Mouse (Mus musculus): ENCODE results near the gene Marveld2. TPM values are rescaled to one million over a fixed set of nuclear protein-coding genes. Genes with fewer than 3 reads are reported as not detected.

Marveld2 gene
- 0.31 and 0.33 TPM in 2 replicates for polyA plus RNA-seq (2012)

DNA sequence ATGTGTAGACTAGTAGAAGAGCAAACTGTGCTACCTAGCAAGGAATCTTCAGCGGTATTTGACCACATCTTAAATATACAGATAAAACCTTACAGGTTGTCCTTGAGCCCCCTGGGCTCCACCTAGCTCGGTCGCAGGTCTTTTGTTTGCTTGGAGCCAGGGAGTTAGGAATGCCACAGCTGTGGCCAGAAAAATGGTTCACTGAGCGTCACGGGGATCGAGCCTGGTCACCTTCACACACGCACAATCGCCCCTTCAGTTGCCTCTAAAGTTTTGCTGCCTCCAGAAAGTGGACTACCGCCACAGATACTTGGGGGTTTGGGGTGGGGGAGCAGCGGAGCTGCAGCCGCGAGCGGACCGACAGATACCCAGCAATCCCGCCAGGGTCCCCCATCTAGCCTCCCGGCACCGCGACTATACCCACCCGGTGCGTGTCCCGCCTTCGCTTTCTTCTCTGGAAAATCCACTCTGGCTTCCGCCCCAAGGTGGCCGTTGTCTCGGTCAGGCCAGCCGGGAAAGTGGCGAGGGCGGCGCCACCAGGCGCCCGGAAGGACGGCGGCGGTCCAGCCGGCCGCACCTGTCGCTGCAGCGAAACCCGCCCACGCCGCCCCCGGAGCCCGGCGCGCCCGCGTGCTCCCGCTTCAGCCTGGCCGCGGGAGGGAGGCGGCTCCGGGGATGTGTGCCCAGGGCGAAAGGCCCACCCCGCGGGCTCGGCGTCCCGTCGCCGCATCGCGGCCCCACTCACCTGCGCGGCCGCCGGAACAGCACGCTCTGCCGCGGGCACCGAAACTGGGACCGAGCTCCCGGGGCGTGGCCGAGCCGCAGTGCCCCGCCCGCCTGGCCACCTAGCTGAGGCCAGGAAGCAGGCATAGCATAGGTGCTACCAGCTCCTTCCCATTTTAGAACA lies at the start of gene Marveld2:
Gene Marveld2, minus strand, starts transcription at position 791 of the 907 bp plus-strand sequence.
- no peak for TF ChIP-seq GATA1 (IDR thresholded peaks at IDR 0.05; ENCODE audit: low read length)

DNA sequence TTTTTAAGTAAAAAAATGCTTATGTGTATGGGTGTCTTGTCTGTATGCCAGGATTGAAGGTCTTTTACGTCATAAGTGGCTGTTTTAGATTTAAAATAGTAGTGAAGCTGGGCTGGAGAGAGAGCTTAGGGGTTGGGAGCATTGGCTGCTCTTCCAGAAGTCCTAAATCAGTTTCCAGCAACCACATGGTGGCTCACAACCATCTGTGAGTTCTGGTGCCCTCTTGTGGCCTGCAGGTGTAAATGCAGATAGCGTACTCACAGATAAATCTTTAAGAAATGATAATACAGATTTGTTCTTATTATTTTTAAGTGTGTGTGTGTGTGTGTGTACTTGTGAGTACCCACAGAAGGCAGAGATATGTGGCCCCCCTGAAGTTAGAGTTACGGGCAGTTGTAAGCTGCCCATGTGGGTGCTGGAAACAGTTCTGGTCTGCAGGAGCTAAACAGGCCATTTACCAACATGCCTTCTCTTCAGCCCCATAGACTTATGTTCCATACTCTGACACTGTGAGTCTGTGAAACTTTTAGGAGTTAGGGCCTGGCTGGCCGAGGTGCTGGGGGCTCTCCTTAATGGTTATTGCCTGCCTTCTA lies 43.2 kb upstream of the Marveld2 start:
- TF ChIP-seq GATA1 (IDR thresholded peaks at IDR 0.05; ENCODE audit: low read length): no peak

DNA sequence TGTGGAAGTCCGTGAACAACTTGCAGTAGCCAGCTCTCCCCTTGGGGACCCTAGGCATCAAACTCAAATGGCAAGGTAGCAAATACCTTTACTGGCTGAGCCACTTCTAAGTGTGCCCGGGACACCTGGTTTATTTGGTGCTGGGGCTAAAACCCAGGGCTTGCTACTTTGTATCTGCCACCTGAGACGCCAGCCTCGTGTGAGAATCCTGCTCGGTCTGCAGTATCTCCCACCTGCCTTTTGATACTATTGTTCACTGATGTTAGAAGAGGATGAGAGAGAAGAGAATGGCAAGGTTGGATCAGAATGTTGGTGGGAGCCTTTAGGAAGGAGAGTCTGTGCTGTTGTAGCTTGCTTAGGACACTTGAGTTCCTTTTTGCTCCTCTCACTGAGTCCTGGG lies 41.3 kb upstream of the Marveld2 start:
- no peak for TF ChIP-seq GATA1 (IDR thresholded peaks at IDR 0.05; ENCODE audit: low read length)

DNA sequence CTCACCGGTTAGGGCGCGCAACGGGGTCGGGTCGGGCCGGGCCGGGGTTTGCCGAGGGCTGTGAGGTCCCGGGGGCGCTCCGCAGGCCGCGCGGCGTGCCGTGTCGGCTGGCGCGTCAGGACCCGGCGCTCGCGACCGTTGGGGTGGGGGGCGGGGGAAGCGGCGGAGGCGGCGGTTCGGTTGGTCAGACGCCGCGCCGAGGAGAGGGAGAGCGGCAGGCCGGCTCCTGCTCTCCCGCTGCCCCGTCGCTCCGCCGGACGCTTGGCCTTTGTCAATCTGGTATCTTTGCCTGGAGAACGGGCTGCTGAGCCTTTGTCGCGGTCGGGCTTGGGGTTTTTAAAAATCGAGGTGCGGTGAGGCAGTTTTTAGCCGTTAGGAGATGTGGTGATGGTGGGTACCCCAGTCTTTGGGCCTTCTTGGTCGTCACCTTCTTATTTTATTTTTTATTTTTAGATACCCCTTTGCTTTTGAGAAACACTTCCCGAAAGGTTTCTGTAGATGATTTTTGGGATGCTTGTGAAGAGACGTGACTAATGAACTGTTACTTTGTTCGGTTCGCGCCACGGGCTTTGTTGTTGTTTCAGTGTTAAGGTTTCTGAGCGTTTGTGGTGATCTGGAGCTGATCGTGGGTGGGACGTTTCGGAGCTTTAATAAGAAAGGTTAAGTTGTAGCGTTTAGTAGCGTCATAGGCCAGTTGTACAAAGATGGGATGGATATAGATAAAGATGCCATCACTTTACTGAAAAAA lies 34.8 kb upstream of the Marveld2 start, which contains the start of gene Taf9:
Gene Taf9, plus strand, starts transcription at position 141 of the 748 bp plus-strand sequence.
- no peak for TF ChIP-seq GATA1 (IDR thresholded peaks at IDR 0.05; ENCODE audit: low read length)

DNA sequence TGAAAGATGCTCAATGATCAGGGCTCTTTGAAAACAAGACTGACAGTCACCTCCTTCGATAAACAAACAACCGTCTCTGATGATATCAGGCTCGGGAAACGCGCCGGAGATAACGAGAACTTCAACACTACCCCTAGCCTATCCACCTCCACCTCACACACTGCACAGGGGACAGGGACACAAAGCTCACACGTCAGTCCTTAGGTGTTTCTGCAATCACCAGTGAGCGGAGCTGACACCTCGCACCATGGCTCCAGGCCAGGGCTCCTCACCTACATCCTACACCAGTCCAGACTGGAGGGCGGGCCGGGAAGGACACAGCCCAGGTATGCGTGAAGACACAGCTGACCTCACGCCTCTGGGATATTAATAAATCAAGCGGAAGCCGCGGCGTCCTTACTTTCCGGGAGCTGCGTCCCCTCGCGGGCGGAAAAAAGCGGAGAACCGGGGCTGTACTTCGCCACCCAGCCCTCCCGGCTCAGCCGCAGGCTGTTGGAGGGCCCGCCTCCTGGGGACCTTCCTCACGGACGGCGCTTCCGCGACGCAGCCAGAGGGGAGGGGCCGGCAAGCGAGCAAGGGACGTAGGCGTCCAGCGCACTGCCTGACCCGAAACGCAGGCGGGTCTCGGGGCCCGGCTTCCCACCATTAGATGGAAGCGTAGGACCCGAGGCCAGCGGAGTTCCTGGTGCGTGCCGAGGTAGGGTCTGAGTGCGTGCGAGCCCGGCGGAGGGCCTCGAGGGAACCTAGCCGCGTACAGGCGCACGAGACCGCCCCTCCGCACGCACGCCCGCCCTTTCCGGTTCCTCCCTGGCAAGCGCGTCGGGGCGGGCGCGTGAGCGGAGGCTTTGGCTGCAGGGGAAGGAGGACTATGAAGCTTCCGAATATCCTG lies 34.0 kb upstream of the Marveld2 start, which contains the start of the genes Ak6 and Rad17:
Gene Ak6, plus strand, starts transcription at position 430 of the 889 bp plus-strand sequence.
Gene Rad17, minus strand, starts transcription at position 502 of the 889 bp plus-strand sequence.
- no peak for TF ChIP-seq GATA1 (IDR thresholded peaks at IDR 0.05; ENCODE audit: low read length)

DNA sequence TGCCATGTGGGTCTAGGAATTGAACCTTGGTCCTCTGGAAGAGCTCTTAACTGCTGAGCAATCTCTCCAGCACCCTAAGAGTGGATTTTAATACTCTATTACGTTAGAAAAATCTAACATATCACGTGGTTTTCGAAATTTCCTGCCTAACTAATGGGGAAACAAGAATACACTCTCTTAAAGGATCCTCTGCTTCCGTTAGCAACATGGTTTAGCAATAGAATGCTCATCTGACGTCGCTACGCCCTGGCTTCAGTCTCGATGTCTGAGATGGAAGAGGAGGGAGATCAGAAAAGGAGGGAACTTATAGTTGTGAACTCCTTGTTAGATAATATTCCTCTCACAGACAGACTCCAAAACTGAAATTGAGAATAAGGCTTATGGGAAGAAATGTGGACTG lies 31.5 kb upstream of the Marveld2 start:
- TF ChIP-seq GATA1 (IDR thresholded peaks at IDR 0.05; ENCODE audit: low read length): no peak

DNA sequence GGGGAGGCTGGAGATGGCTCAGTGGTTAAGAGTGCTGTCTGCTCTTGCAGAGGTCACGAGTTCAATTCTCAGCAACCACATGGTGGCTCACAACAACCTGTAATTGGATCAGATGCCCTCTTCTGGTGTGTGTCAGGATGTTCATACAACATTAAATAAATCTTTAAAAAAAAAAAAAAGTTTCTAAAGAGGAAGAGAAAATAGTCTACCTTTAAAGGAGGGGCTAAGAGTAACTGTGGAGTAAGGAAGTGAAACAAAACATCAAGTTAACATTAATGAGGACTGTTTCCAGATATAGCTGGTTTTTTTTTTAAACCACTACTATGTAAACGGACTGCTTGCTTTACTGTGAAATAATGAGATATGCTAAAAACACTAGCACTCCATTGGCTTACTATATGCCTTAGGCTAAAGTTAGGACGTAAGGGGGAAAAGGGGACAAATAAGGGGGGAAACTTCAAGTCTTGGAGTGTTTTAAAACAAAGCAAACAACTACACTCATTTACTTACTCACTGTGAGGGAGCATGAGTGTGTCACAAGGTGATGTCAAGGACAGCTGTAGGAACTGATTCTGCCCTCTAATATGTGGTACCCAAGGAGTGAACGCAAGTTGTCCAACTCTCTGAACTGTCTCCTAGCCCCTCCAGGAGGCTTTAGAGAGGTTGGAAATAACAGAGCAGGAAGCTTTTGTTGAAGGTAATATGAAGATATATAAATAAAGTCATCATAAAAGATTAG lies 25.9 kb upstream of the Marveld2 start:
- TF ChIP-seq GATA1 (IDR thresholded peaks at IDR 0.05; ENCODE audit: low read length): no peak

DNA sequence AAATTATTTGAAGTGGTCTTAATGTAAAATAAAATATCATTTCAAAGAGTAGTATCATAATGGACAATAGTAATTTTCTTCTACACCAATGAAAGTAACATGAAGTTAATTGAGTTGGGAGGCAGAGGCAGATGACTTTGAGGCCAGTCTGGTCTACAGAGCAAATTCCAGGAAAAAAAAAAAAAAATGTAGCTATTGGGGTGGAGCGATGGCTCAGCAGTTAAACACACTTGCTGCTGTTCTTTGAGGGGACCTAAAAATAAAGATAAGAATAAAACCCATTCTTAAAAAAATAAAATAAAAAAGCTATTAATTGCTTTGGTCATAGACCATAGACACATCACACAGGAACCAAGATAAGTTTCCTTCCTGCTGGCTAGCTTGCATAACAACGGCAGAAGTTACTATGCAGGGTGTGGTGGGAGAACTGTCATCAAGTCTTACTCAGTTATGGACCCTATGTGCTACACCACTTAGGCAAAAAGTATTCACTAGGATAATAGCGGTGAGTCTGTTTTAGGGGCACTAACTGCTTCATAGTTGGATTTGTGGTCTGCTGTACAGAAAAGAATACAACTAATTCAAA lies 17.4 kb upstream of the Marveld2 start:
- TF ChIP-seq GATA1 (IDR thresholded peaks at IDR 0.05; ENCODE audit: low read length): no peak

DNA sequence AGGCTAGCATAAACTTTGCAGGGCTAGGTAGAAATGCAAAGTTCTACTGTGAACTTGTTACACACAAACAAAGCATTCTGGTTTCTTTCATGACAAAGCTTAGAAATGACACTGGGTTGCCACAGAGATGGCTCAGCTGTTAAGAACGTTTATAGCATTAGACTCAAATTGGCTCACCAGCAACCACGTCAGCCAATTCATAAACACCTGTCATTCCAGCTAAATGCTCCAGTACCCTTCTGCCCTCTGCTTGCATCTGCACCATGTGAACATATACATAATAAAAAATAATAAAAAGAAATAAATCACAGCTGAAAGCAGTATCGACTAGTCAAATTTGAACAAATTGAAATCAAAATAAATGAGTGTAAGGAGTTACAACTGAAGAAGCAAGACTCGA lies 5.5 kb upstream of the Marveld2 start:
- no peak for TF ChIP-seq GATA1 (IDR thresholded peaks at IDR 0.05; ENCODE audit: low read length)

DNA sequence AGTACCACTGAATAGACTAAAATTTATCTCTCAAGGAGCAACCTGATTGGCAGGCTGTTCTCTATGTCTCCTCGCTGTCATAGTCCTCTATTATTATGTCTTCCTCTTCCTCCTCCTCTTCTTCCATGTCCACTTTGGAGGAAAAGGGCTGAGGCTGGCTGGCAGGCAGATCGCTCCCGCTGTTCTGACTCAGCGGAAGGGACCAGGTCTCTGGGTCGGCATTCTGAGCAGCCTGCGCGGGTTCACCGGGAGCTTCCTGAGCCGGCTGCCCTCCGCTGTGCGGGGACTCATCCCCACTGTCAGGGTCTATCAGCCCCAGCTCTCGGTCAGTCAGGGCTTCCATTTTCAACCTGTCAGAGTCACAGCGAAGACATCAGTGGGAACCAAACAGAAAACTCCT lies 812 bp upstream of the Marveld2 start:
- no peak for TF ChIP-seq GATA1 (IDR thresholded peaks at IDR 0.05; ENCODE audit: low read length)

DNA sequence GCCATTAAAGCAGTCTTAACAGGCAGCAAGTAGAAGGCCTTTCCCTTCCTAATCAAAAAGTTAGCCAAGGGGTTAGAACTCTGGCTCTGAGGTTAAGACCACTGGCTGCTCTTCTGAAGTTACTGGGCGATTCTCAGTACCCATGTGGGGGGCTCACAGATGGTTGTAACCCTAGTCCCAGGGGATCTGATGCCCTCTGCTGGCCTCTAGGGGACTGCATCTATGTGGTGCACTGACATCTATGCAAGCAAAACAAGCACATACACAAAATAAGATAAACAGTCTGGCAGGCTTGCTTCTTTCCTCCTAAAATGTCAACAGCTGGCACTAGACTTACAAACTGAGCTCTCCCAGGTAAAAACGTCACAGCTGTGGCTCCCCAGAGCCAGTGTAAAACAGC lies 3.9 kb downstream of the Marveld2 start:
- TF ChIP-seq GATA1 (IDR thresholded peaks at IDR 0.05; ENCODE audit: low read length): no peak

DNA sequence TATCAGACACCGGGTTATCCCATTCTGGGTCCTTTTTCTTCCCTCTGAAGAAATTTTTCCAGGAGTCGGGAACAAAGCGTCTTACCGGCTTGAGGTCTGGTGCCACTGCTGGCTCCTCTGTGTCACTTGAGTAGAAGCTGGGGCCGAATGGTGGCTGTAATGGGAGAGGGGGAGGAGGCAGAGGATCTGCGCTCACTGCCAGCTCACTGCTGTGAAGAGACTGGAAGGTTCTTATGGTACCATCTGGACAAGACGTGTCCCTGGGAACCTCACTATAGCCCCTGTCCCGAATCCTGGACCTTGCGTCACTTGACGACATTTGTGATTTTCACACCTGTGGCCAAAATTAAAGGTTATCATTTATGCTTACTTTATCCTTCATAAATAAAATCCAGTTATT lies 4.5 kb downstream of the Marveld2 start:
- TF ChIP-seq GATA1 (IDR thresholded peaks at IDR 0.05; ENCODE audit: low read length): no peak

DNA sequence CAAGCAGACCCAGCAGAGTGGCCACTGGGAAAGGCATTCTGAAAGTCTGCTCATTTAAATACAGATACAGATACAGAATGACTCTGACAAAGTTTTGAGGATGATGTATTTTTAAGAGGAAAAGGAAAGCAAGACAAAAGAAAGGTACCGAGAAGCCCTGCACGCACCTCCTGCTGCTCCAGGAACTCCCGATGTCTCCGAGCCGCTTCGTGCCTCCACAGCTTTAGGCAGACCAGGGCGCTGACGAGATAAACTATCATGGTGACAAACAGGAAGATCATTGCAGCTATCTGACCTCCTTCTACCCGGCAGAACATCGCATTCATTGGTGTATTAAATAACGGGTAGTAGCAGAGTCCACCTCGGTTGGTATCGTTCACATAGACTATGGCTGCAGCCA lies 5.5 kb downstream of the Marveld2 start:
- TF ChIP-seq GATA1 (IDR thresholded peaks at IDR 0.05; ENCODE audit: low read length): no peak

DNA sequence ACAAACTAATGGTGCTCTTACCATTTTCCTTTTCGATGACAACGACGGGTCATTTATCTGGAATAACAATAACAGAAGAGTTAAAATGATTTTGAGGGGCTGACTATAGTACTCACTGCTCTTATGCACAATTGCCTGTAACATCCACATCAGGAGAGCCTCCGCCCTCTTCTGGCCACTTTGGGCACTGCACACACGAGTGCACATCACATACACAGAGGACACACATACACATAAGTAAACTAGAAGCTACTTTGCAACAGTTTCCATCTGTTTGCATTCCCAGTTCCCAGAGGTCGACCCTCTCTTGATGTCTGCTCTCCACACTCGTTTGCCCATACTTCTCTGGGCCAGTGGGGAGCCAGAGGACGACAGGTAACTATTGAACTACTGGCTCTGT lies 9.0 kb downstream of the Marveld2 start:
- no peak for TF ChIP-seq GATA1 (IDR thresholded peaks at IDR 0.05; ENCODE audit: low read length)

Data from G1E-ER4 (cell line).